Mouse (Mus musculus): Measurements from ENCODE around the gene Vps39.

The Vps39 gene

DNA sequence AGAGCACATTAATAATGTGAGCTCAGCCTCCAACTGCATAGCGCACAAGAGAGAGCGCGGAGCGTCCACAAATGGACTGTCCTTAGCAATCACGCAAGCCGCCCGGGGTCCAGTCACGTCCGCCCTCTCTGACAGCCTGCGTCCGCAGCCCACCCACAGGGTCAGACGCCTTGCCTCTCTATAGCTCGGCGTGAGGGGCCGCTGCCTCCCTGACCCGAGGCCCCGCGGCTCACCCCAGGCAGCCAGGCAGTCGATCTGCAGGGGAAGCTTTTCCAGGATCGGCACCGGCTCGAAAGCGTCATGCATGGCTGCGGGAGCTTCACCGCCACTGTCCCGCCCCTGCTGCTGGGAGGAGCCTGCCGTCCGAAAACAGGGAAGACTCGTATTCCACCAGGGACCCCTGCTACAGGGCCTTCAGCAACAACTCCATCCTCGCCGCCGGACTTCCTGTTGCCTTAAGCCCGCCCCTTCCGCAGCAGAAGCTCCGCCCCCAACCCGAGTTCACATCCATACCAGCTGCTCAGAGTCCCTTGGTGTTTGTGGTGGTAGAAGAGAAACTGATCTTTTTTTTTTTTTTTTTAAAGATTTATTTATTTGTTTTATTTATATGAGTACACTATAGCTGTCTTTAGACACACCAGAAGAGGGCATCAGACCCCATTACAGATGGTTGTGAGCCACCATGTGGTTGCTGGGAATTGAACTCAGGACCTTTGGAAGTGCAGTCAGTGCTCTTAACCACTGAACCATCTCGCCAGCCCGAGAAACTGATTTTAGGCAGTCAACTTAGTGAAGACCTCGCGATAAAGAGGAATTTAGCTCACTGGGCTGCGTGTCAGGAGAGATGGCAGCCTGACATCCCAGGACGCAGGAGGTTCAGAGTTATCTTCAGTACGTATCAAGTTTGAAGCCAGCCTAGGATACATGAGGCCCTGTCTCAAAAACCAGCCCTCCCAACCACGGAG lies at the start of gene Vps39:
Gene Vps39, minus strand, starts transcription at position 456 of the 965 bp plus-strand sequence.
- peak; percentile 91 for DNase-seq (ENCODE audit: low read depth, low spot score)

DNA sequence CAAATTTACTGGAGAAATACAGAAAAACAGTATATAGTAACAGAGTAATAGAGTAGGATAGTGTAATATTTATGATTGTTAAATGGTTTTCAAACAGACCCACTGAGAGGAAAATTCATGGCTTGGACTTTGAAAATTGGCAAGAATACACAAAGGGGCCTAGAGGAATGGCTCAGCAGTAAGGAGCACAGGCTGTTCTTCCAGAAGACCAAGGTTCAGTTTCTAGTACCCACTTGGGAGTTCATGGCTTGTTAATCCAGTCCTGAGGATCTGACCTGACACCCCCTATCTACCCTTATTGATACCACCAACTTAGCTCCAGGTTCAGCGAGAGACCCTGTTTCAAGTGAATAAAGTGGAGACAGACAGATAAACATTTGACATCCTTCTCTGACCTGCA lies 45.0 kb upstream of the Vps39 start:
- DNase-seq (ENCODE audit: low read depth, low spot score): no peak

DNA sequence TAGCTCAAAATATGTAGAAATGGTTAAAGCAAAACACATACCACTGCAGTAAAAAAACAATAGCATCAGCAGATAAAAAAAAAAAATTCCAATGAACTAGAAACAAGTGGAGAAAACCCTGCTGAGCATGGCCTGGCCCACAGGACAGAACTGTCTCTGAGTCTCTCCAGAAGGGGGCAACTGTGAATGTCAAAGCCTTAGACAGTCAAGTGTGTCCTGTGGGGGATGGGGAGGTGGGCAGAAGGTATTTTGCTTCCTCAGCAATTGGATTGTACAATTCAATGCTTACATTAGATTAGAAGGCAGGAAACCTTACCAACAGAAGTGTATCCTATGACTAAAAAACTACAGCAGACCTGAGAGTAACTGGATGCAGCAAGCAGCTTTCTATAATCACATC lies 39.5 kb upstream of the Vps39 start:
- no peak for DNase-seq (ENCODE audit: low read depth, low spot score)

DNA sequence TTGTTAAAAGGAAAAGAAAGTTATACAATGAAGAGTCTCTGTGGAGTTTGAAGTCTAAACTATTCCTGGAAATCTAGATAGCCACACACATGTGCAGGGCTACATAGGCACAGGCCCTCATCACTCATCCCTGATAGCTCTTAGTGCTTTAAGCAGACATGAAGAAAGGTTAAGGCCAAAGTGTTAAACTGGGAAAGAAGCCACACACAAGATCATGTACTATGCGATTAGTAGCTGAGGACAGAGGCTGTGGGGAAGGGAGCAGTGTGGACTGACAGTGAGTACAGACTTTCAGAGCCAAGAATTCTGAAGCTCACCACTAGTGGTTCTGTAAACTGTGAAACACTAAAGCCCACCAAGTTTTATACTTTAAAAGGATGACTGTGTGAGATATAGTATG lies 38.0 kb upstream of the Vps39 start:
- DNase-seq (ENCODE audit: low read depth, low spot score): no peak

DNA sequence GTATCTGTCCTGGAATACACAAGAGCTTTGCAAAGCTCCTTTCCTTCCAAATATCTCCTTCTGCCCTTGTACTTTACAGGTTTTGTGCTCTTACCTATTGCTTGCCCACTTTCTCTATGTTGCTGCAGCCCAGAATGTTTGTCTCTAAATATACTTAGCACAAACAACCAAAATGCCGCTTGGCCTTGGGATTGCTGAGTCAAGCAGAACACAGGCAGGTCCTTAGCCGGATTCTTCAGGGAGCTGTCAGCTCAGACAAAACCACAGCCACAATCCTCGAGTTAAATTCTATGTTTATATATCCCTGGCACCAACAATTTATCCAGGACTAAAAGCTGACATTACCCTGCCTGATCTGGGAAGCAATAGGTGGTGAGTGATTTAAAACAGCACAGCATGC lies 36.4 kb upstream of the Vps39 start:
- DNase-seq (ENCODE audit: low read depth, low spot score): no peak

DNA sequence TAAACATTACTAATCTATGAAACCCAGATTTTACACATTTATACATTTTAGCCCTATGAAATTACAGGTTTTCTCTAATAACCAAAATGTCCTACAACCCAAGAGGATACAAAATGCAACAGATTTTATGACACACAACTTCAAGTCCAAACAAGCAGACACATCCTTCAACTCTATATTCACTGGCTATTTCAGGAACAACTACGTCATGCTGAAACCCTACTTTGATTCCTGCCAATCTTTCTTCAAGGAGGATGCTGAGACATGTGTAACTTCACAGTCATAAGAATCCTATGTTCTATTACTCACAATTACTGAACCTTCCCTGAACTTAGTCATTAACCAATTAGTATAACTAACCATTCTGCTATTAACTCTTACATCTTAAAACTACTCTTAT lies 34.4 kb upstream of the Vps39 start:
- DNase-seq (ENCODE audit: low read depth, low spot score): no peak

DNA sequence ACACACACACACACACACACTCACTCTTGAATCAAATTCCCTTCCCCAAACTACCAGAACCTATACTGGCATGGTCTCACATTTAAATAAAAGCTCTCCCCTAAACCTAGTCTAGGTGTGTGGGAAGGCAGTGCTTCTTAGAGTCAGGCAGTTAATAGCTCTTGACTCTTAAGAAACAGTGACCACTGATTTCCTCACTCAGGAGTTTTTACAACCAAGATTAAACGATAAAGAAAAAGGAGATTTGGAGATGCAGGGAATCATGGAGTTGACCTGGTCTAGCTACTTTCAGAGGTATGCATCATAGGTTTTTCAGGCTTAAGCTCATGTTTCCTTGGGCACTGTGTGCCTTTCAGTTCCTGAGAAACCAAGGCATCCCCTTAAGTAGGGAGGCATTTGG lies 33.3 kb upstream of the Vps39 start:
- DNase-seq (ENCODE audit: low read depth, low spot score): no peak

DNA sequence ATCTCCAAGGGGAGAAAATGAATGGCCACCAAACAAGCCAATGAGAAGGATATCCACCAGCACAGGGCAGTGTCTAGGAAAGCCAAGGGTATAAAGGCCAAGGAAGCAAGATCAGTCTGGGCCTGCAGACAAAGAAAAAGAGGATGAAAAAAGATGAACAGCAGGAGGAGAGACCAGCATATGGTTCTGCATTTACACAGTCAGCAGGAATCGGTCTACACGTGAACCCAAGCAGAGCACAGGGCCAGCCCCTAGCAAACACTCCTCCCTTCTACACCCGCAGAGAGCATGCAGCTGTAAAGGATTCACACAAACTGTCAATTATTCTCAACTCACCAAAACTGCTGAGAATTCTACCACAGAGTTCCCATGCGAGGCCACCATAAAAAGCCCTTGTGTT lies 20.9 kb upstream of the Vps39 start:
- no peak for DNase-seq (ENCODE audit: low read depth, low spot score)

DNA sequence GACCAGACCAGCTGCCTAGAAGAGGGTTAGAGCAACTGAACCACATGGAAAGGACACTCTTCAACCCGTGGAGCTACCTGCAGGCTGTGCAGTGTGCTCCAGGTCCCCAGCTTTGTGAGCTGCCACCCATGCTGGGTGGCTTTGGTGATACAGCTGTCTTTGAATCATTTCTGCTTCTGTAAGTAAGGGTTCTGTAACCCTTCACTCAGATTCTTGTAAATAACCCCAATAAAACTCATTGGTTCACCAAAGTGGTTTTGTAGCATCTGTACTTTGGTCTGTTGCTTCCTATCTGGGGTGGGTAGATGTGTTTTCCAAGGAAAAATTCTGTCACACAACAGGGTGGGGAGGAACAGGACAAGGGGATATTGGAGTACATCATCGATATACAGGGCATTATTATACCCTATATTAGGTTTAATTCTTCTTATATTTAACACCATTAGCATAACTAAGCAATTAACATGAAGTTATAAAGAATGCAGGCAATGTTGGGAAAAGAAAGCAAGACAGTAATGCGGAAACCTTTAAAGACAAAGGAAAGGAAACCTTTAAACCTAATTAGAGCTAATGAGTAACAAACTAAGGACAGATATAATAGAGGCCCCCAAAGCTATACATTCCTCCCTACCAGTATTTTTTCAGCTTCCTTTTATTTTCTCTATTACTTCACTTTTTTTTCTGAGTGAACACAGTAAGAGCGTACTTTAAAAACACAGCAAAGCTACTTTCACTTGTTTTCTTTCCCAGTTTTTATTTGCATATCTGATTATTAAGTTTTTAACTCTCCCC lies 14.7 kb upstream of the Vps39 start:
- DNase-seq (ENCODE audit: low read depth, low spot score): no peak

DNA sequence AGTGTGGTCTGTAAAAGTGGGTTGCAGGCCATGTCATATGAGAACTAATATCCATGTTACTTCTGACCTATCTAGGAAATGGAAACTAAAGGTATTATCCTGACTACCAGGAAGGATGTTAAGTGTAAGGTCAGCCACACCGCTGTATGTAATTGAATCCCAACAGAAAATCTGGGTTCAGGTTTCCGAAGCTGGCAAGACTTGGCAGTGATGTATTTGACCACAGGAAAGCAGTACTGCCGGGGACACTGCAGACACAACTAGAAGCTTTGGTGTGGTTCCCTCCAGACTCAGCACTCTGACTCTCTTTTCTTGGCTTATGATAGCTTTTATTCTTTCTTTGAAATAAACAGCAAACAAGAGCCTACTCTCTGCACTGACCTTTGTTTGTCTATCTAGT lies 13.6 kb upstream of the Vps39 start:
- no peak for DNase-seq (ENCODE audit: low read depth, low spot score)

DNA sequence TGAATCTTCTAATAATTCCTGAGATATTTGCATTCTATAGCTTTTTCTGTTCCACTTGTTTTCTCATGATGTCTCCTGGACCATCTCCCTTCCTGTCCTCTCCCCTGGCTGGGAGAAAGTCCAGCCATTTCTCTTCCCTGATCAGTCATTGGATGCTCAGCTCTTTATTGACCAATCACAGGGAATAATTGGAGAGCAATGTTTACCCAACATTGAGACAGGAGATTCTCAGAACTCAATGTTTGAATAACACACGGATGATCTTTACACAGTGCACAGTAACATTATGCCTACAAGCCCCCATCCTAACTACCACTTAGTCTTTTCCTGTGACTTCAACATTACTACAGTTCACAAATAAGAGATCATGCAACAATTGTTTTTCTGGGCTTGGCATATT lies 7.5 kb upstream of the Vps39 start:
- no peak for DNase-seq (ENCODE audit: low read depth, low spot score)

DNA sequence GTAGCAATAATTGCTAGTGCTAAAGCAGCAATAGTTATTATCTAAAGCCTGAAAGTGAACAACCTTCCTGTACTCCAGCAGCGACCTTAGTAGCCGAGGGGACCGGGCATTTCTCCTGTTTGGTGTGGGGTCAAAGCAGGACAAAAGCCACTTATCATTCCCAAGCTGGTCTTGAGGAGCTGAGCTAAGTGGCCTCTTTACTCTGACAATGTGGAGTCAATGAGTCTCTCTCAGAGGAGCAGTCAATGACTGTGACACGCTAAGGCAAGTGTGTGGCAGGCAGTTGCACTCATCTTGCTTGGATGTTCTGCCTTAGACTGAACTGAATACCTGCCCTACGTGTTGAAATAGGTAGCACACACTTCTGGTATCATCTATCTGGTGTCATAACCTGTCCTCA lies 1.6 kb downstream of the Vps39 start:
- DNase-seq (ENCODE audit: low read depth, low spot score): no peak

DNA sequence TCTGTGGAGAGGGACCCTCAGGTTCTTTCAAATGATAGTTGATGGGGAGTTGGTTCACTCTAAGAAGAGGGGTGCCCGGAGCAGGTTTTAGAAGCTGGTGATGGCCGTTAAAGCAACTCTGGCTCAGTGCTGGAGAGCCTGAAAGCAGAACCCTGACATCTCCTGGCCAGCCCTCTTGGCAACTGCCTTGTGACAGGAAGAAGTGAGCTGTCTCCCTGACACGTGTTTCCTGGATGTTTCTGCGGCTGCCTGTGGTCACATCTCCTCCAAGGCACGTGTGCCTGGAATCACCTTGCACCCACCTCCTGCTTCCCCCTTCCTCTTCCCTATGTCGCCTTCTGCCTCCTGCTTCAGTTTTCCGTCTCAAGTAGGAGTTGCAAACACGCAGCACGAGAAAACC lies 4.8 kb downstream of the Vps39 start:
- DNase-seq (ENCODE audit: low read depth, low spot score): peak; percentile 25

DNA sequence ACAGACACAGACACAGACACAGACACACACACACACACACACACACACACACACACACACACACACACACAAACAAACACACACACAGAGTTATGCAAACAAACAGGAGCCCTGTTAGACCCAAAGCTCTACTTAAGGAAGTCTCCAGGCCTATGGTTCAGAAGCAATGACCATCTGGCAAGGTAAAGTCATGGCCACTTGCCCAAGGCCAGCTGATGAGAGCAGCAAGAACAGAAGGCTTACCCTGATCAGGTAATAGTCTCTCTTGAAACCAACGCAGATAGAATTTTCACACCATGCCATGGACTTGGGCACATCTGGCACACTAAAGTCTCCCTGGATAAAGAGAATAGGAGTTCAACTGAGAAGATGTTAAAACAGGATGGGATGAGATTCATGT lies 11.2 kb downstream of the Vps39 start:
- DNase-seq (ENCODE audit: low read depth, low spot score): no peak

DNA sequence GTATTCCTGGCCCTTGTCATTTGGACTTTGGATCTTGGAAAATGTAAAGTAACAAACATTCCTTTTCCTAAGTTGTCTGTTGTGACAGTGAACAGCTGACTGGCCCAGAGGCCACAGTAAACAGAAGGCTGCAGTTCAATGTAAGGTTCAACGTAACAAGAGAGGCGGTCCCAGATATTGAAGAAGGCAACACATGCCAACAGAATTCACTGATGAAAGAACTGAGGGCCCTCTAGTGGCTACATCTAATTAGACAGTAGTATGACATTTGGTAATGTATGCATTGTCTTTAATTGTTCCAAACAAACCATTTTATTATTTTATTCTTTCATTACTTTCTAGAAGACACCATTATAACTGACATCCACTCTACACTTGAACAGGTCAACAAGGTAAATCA lies 15.1 kb downstream of the Vps39 start:
- no peak for DNase-seq (ENCODE audit: low read depth, low spot score)

DNA sequence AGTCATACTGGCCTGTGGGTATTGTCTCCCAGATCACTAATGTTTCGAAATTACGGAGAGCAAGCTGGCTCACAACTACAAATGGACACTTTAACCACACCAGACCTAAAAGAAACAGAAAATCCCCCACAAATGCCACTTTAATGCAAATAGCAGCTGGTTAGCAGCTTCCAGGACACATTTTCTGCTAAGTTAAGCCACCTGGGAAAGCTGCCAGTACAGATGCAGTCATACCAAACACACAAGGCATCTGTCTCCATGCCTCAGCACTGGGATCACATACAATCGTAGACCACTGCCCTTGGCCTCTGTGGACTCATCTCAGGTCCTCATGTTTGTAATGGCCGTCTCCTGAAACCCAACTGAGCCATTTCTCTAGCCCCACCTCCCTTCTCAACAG lies 21.4 kb downstream of the Vps39 start:
- DNase-seq (ENCODE audit: low read depth, low spot score): no peak

DNA sequence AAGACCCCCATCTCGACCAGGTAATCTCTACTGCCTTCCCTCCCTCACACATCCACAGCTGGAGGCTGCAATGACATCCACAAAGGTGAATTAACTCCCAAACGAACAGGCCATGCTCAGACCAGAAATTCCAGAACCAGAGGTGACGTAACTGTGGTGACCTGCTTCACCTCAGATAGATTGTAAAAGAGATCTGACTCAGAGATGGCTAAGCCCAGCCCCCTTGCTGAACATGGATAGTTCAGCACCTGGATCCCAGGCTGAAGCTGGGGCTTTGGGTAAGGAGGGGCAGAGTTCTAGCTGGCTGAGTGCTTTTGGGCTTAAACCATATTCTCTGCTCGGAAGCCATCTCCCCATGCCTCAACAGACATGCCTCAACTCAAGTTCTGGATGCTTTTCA lies 37.9 kb downstream of the Vps39 start:
- DNase-seq (ENCODE audit: low read depth, low spot score): no peak

DNA sequence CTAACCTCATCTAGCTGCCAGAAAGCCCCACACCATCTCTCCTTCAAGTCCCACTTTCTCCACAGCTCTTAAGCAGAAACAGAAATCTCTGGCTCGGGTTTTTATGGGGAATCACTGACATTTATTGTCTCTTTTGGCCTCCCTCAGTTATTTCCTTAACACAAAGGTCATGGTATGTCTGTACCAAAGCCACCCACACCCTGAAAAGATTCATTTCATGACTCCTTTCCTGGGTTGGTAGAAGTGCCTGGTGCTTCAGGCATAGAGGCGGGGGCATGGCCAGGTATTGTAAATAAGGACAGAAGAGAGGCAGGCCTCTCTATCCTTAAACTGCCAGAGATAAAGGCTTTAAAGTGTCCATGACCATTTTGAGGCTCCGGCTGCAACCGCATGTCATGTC lies 38.5 kb downstream of the Vps39 start:
- no peak for DNase-seq (ENCODE audit: low read depth, low spot score)

DNA sequence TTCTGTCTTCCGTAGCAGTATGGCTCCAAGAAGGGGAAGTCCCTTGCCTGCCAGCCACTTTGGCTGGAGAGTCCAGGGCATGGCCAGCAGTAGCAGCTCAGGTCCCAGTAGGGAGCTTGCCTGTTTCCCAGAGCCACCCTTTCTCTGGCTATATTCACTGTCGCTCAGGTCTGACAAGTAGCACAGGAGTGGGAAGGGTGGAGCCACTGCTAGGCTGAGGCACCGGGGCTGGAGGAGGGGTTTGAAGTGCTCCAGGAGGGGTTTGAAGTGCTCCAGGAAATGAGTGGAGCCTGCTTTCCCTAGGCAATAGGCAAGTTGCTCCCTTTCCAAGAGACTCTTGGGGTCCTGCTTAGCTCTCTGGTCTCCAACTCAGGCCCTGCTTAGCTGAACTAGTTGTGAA lies 39.0 kb downstream of the Vps39 start, which contains the start of gene Pla2g4f:
Gene Pla2g4f, minus strand, starts transcription at position 190 of the 400 bp plus-strand sequence.
- peak; percentile 40 for DNase-seq (ENCODE audit: low read depth, low spot score)

DNA sequence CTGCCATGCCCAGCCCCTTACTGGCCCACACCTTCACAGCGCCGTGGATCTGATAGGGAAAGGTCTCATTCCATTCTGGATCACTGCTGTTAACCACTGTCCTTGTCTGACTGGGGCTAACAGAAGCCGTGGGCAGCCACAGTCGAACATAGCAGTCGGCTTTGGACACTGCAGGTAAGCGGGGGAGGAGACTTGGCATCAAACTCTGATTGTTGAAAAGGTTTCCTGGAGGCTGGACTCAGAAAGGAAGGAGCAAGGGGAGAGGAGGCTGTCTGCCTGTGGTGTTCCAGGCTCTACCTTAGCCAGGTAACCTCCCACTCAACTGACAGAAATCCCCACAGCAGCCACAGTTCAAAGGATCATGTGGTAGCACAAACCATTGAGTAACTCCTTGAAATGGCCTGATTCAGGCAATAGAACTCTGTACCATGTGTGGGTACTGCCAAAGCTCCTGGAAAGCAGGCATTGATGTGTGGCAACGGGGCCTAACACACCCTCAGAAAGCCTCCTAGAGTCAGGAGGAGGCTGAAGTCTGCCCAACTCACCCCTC lies 40.6 kb downstream of the Vps39 start:
- DNase-seq (ENCODE audit: low read depth, low spot score): no peak

DNA sequence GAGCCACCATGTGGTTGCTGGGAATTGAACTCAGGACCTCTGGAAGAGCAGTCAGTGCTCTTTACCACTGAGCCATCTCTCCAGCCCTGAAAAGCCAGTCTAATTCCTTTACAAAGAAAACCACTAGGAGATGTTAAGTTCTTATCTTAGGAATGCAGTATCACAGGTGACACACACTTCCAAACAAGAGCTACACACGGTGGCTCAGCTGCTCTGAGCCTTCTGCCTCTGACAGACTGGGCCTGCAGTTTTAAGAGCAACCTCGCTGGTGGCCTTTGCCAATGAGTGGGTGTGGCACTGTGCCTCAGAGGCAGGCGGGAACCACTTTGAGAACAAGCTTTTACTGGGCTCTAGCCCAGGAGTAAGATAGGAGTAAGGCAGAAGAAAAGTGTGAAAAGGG lies 48.8 kb downstream of the Vps39 start:
- DNase-seq (ENCODE audit: low read depth, low spot score): no peak

DNA sequence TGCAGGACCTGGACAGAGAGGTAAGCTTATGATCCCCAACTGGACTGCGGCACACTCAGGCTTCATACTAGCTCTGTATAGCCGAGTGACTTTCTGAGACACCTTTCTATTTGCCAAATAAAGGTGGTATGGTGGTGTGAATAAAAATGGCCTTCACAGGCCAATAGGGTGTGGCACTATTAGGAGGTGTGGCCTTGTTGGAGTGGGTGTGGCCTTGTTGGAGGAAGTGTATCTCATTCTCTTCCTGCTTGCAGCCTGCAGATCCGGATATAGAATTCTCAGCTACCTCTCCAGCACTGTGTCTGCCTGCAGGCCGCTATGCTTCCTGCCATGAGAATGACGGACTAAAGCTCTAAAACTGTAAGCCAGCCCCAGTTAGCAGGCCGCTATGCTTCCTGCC lies 51.9 kb downstream of the Vps39 start:
- DNase-seq (ENCODE audit: low read depth, low spot score): no peak

Data from CD4-positive, CD25-positive, alpha-beta regulatory T cell, adult 2 months (primary cell).